Mouse (Mus musculus) MEL (cell line): ENCODE data around the gene Ccdc163. TPM values are rescaled to one million over a fixed set of nuclear protein-coding genes. Genes with fewer than 3 reads are reported as not detected.
"Not testable (repeated sequence)": the region's sequence is repeated elsewhere in the genome, so short reads cannot be mapped to it uniquely, and the experiment has no call there.

Source experiments
- DNase-seq: peaks from one replicate; pipeline ENCODE4 v3.0.0; 2011; ENCODE audit warnings: low read depth, low spot score
- H3K27ac ChIP-seq: 2 replicates; pipeline ENCODE4 v1.5.1; 2012; ENCODE audit warnings: low read depth, mild to moderate bottlenecking, control low read depth, low read length, moderate library complexity; ENCODE audit not compliant: control insufficient read depth
- H3K27me3 ChIP-seq, 2 experiments: fragments of 150-350 bp in 1 of 2; sonication (generic) in 1 of 2; 2 replicates each; pipeline ENCODE4 v1.6.1; 2012; ENCODE audit warnings: low read length in 2 of 2, mild to moderate bottlenecking in 2 of 2, improper control_type of control experiment in 1 of 2, moderate library complexity in 1 of 2; ENCODE audit not compliant: insufficient read depth in 2 of 2, control insufficient read depth in 1 of 2
- H3K36me3 ChIP-seq, 2 experiments: 2 replicates each; pipeline ENCODE4 v1.6.1; 2012 to 2014; ENCODE audit warnings: low read length in 2 of 2, improper control_type of control experiment in 1 of 2, inconsistent platforms in 1 of 2, mild to moderate bottlenecking in 1 of 2; ENCODE audit not compliant: insufficient read depth in 2 of 2, control insufficient read depth in 1 of 2
- H3K4me1 ChIP-seq, 2 experiments: fragments of 150-350 bp in 1 of 2; sonication (generic) in 1 of 2; 2 replicates each; pipeline ENCODE4 v1.6.1; 2012; ENCODE audit warnings: low read length in 2 of 2, improper control_type of control experiment in 1 of 2, mild to moderate bottlenecking in 1 of 2; ENCODE audit not compliant: insufficient read depth in 2 of 2, control insufficient read depth in 1 of 2
- H3K4me3 ChIP-seq, 2 experiments: fragments of 150-350 bp in 1 of 2; sonication (generic) in 1 of 2; 2 replicates each; pipeline ENCODE4 v1.5.1; 2012; ENCODE audit warnings: low read depth in 2 of 2, low read length in 2 of 2, mild to moderate bottlenecking in 2 of 2, moderate library complexity in 2 of 2, control low read depth in 1 of 2, improper control_type of control experiment in 1 of 2; ENCODE audit not compliant: control insufficient read depth in 1 of 2, insufficient read depth in 1 of 2
- H3K79me2 ChIP-seq: 2 replicates; pipeline ENCODE4 v1.6.1; 2012; ENCODE audit warnings: mild to moderate bottlenecking, low read length, moderate library complexity; ENCODE audit not compliant: control insufficient read depth, poor library complexity, insufficient read depth
- H3K9ac ChIP-seq: 2 replicates; pipeline ENCODE4 v1.6.1; 2012; ENCODE audit warnings: low read depth, mild to moderate bottlenecking, control low read depth, low read length, moderate library complexity; ENCODE audit not compliant: control insufficient read depth, poor library complexity, severe bottlenecking
- H3K9me3 ChIP-seq: fragments of 150-350 bp; sonication (generic); replicated peaks from 2 replicates; pipeline ENCODE4 v1.6.1; 2012; ENCODE audit warnings: mild to moderate bottlenecking, low read length, improper control_type of control experiment, moderate library complexity; ENCODE audit not compliant: insufficient read depth
- CHD1 ChIP-seq: IDR thresholded peaks from 2 replicates; pipeline ENCODE4 v1.6.1; 2012; ENCODE audit warnings: low read depth, mild to moderate bottlenecking, inconsistent platforms, low read length, improper control_type of control experiment
- GABPA ChIP-seq: IDR thresholded peaks from 2 replicates; pipeline ENCODE4 v1.6.1; 2012; ENCODE audit warnings: low read depth, mild to moderate bottlenecking, inconsistent platforms, low read length, improper control_type of control experiment, moderate library complexity
- HCFC1 ChIP-seq: IDR thresholded peaks from 2 replicates; pipeline ENCODE4 v1.6.1; 2012; ENCODE audit warnings: low read depth, mild to moderate bottlenecking, inconsistent platforms, low read length, improper control_type of control experiment, moderate library complexity
- MAX ChIP-seq: IDR thresholded peaks from 2 replicates; pipeline ENCODE4 v1.6.1; 2011; ENCODE audit warnings: low read length, improper control_type of control experiment
- MYB ChIP-seq: IDR thresholded peaks from 2 replicates; pipeline ENCODE4 v1.6.1; 2011; ENCODE audit warnings: mild to moderate bottlenecking, low read depth, low read length, improper control_type of control experiment
- MYC ChIP-seq: IDR thresholded peaks from 2 replicates; pipeline ENCODE4 v1.6.1; 2011; ENCODE audit warnings: low read depth, mild to moderate bottlenecking, low read length, improper control_type of control experiment, moderate library complexity
- POLR2A ChIP-seq, 2 experiments: IDR thresholded peaks; 2 replicates each; pipeline ENCODE4 v1.6.1; 2011 to 2012; ENCODE audit warnings: low read length in 2 of 2, mild to moderate bottlenecking in 2 of 2, control low read depth in 1 of 2, improper control_type of control experiment in 1 of 2, low read depth in 1 of 2, moderate library complexity in 1 of 2; ENCODE audit not compliant: control insufficient read depth in 1 of 2, insufficient read depth in 1 of 2, poor library complexity in 1 of 2
- POLR2AphosphoS2 ChIP-seq: IDR thresholded peaks from 2 replicates; pipeline ENCODE4 v1.6.1; 2011; ENCODE audit warnings: low read length, improper control_type of control experiment
- RCOR1 ChIP-seq: IDR thresholded peaks from 2 replicates; pipeline ENCODE4 v1.6.1; 2012; ENCODE audit warnings: low read depth, mild to moderate bottlenecking, inconsistent platforms, low read length, improper control_type of control experiment
- TAL1 ChIP-seq: IDR thresholded peaks from 2 replicates; pipeline ENCODE4 v1.6.1; 2012; ENCODE audit warnings: mild to moderate bottlenecking, inconsistent platforms, low read length, moderate library complexity, mixed read lengths
- ZC3H11A ChIP-seq: IDR thresholded peaks from 2 replicates; pipeline ENCODE4 v1.6.1; 2012; ENCODE audit warnings: low read depth, mild to moderate bottlenecking, inconsistent platforms, low read length, improper control_type of control experiment
- ZMIZ1 ChIP-seq: IDR thresholded peaks from 2 replicates; pipeline ENCODE4 v1.6.1; 2012; ENCODE audit warnings: low read depth, mild to moderate bottlenecking, inconsistent platforms, low read length, improper control_type of control experiment, moderate library complexity
- polyA plus RNA-seq, 2 experiments: library from polyadenylated mRNA; stranded (reverse) in 1 of 2; unstranded in 1 of 2; fragments of >175 nt in 1 of 2; fragments of >200 nt in 1 of 2; gene quantifications; 2 replicates each; pipeline versions ENCODE4 v1.2.1 to v1.2.4; 2012; ENCODE audit warnings: low replicate concordance in 2 of 2, low read depth in 1 of 2; ENCODE audit not compliant: insufficient read length in 2 of 2, insufficient read depth in 1 of 2, missing spikeins in 1 of 2
- total RNA-seq: library from RNA; depleted of rRNA; stranded (reverse); fragments of 300-350 nt; gene quantifications from 2 replicates; pipeline ENCODE4 v1.2.3, GENCODE M21; 2012

The Ccdc163 gene
- total and polyA plus RNA-seq, 3 experiments: 12.3 to 26.0 TPM; not detected in 1

DNA sequence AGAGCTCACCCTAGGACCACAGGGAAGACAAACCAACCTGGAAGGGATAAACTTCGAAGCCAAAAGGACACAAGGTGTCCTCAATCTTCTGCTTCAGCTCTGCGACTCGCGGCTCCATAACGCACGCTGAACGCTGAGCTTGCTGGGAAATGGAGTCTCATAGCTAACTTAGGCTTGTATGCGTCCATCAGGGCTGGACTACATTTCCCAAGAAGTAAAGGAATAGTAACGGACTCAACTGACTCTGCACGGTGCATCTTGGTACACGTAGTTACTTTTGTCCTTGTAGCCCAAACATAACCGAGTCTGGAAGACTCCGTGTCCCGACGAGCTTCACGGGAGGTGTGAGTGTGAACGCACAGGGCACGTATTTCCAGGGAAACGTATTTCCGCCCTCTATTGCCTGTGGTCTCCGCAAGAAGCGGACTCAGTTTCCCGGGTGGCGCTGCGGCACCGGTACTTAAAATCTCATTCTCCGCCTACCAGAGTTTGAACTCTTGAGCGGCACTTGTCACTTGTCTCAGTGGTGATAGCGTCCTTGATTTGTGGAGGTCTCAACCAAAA lies at the start of gene Ccdc163, which contains the start of gene Mmachc (continued):
- no peak for TF ChIP-seq TAL1
- no peak for TF ChIP-seq RCOR1
- TF ChIP-seq MAX: peak; percentile 90; the same call in 1 of the 2 replicates

DNA sequence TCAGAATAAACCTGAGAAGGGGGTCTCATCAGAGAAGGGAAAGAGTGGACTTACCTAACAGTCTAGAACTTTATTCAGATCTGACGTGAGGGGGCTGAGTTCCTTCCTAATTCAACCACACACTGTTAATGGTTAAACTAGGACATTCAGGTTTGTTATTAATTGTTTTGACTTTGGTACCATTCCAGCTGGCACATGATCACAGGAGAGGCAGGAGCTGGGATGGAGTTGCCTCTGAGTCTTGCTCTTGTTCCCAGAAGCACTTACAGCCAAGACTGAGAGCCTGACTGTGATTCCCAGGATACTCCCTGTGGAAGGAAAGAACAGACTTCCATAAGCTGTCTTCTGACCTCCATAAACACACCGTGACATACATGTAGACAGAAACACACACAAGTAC lies 48.8 kb upstream of the Ccdc163 start:
- Histone ChIP-seq H3K27ac (no peak overlapping the region), H3K36me3 (peaks cover 0 to 7% of the 10 kb centered on the region in 2 experiments; a peak in 2 of 4 replicates), H3K9ac (no peak overlapping the region), H3K4me3 (no peak overlapping the region), H3K27me3 (no peaks in the 10 kb centered on the region), H3K79me2 (no peaks in the 10 kb centered on the region), H3K4me1 (peaks cover 3% of the 10 kb centered on the region in 2 experiments; a peak in 2 of 4 replicates), H3K9me3 (no peaks in the 10 kb centered on the region)
- TF ChIP-seq POLR2AphosphoS2 (no peak), POLR2A (IDR thresholded peaks at IDR 0.05; ENCODE audit: control insufficient read depth in 1 of 2, insufficient read depth in 1 of 2, low read depth in 1 of 2, low read length in 2 of 2, poor library complexity in 1 of 2) (no peak), HCFC1 (no peak), GABPA (no peak), ZMIZ1 (no peak)
- no peak for DNase-seq

DNA sequence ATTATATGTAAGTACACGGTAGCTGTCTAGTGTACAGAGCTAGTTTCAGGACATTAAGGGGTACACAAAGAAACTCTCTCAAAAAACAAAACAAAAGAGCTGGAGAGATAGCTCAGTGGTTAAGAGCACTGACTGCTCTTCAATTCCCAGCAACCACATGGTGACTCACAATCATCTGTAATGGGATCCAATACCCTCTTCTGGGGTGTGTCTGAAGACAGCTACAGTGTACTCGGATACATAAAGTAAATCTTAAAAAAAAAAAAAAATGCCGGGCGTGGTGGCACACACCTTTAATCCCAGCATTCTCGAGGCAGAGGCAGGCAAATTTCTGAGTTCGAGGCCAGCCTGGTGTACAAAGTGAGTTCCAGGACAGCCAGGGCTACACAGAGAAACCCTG lies 48.4 kb upstream of the Ccdc163 start:
- H3K4me3 ChIP-seq, H3K9ac ChIP-seq, H3K36me3 ChIP-seq, H3K27ac ChIP-seq, DNase-seq, H3K27me3 ChIP-seq, H3K4me1 ChIP-seq, H3K9me3 ChIP-seq, H3K79me2 ChIP-seq: not testable (repeated sequence)

DNA sequence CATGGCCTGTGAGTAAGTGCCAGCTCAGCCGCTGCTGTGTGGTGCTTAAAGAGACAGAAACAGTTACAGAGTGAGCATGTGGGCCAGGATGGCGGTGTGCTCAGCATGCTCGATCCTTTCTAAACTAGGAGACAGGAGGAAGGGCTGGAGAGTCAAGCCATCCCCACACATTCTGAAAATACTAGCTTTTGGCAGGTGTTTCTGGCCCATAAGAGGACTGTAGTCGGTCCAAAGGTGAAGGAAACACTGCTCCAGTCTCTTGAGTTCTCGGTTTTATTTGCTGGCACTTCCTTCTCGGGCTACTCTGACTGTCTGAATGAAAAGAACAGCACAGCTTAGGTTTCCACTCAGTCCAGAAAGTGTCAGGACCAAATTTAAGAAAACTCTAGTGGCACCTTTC lies 47.5 kb upstream of the Ccdc163 start:
- H3K9ac ChIP-seq: no peak overlapping the region
- no peak overlapping the region for H3K27ac ChIP-seq

More for the DNA sequence above, 47.5 kb upstream of the Ccdc163 start:
- Histone ChIP-seq H3K4me3 (no peak overlapping the region), H3K4me1 (peaks cover 0 to under 1% of the 10 kb centered on the region in 2 experiments; a peak in 1 of 4 replicates), H3K79me2 (no peaks in the 10 kb centered on the region), H3K27me3 (no peaks in the 10 kb centered on the region), H3K36me3 (no peaks in the 10 kb centered on the region), H3K9me3 (no peaks in the 10 kb centered on the region)
- no peak for DNase-seq
- TF ChIP-seq MYB (no peak), ZC3H11A (no peak), CHD1 (no peak), MYC (no peak), HCFC1 (no peak)
